In genomic region chr6:88041221-88041620, GRCm38 (mm10) we compare ENCODE assay signal across 10 mouse cellular contexts. TPM values are rescaled to one million over a fixed set of nuclear protein-coding genes. Genes with fewer than 3 reads are reported as not detected.
A peak's percentile ranks its signal among the peaks of the same experiment; 100 is the strongest.
DNase-seq lines count a peak whose midpoint lies in the region; ATAC-seq and TF ChIP-seq lines count a peak whose summit lies in the region.
"Had no signal": no experiment of that assay in that cellular context is flagged by ENCODE, and none has a peak within 500 bp of the region (broad histone marks: within the 10 kb centered on the region; RNA-seq: fewer than 3 reads in every experiment).

No protein-coding gene starts in this region.

- peaks cover 11% of the 10 kb centered on the region for H3K36me3 ChIP-seq in hindbrain, embryonic 13.5 days
- no peaks in the 10 kb centered on the region for H3K36me3 ChIP-seq in hindbrain, embryonic 11.5 days (ENCODE audit: control insufficient read depth, insufficient read depth, low read length)
- peaks cover 21% of the 10 kb centered on the region for H3K36me3 ChIP-seq in myocyte (ENCODE audit: control insufficient read depth, insufficient read depth)

- peaks cover 85% of the 10 kb centered on the region for H3K79me2 ChIP-seq in myocyte (ENCODE audit: control insufficient read depth, insufficient read depth)

- no peak overlapping the region for H3K4me2 ChIP-seq in hindbrain, embryonic 13.5 days
- no peak overlapping the region for H3K4me2 ChIP-seq in hindbrain, embryonic 11.5 days (replicated peaks; ENCODE audit: low read depth, low read length)
- H3K4me2 ChIP-seq in myocyte (ENCODE audit: low read depth), result peak overlapping the region; percentile 99

- H3K27me3 ChIP-seq in hindbrain, embryonic 13.5 days, result no peaks in the 10 kb centered on the region
- H3K27me3 ChIP-seq in hindbrain, embryonic 11.5 days (ENCODE audit: control insufficient read depth, insufficient read depth, low read length), result no peaks in the 10 kb centered on the region
- no peaks in the 10 kb centered on the region for H3K27me3 ChIP-seq in myocyte (ENCODE audit: control insufficient read depth, insufficient read depth, insufficient read length)
- H3K27me3 ChIP-seq: CH12.LX had no signal

- 0 out of 2 replicates have a peak overlapping the region, but pooled peaks have one; percentile 5 for H3K9ac ChIP-seq in hindbrain, embryonic 13.5 days
- H3K9ac ChIP-seq in hindbrain, embryonic 11.5 days (ENCODE audit: low read depth, low read length), result no peak overlapping the region

- peaks cover 39% of the 10 kb centered on the region for H3K4me1 ChIP-seq in hindbrain, embryonic 13.5 days (replicated peaks)
- H3K4me1 ChIP-seq in hindbrain, embryonic 11.5 days (replicated peaks; ENCODE audit: control insufficient read depth, insufficient read depth, low read length), result no peaks in the 10 kb centered on the region
- peaks cover 19% of the 10 kb centered on the region for H3K4me1 ChIP-seq in embryonic fibroblast, embryonic 13.5 days (ENCODE audit: control insufficient read depth, insufficient read depth, low read length)

- ATAC-seq in hindbrain, embryonic 13.5 days (ENCODE audit: low FRiP score), result no peak
- ATAC-seq in hindbrain, embryonic 11.5 days (ENCODE audit: low FRiP score), result no peak

- no peak for TF ChIP-seq CTCF in embryonic fibroblast, embryonic 13.5 days (IDR thresholded peaks at IDR 0.05; ENCODE audit: borderline replicate concordance, insufficient read depth, low read length)

- H3ac ChIP-seq in myocyte (ENCODE audit: control insufficient read depth, insufficient read length), result no peak overlapping the region

- 76% methylated on average over 4 of the region's 4 CpGs for WGBS in hindbrain, embryonic 13.5 days
- WGBS in hindbrain, embryonic 11.5 days, result 74% methylated on average over 4 of the region's 4 CpGs

- no peaks in the 10 kb centered on the region for H3K9me3 ChIP-seq in hindbrain, embryonic 13.5 days
- H3K9me3 ChIP-seq in hindbrain, embryonic 11.5 days (ENCODE audit: control insufficient read depth, low read length), result no peaks in the 10 kb centered on the region

- TF ChIP-seq POLR2A in embryonic fibroblast, embryonic 13.5 days (IDR thresholded peaks at IDR 0.05; ENCODE audit: low read depth, low read length), result no peak
- no peak for TF ChIP-seq POLR2A in myocyte (IDR thresholded peaks at IDR 0.05; ENCODE audit: insufficient read length, low read depth)

- H3K4me3 ChIP-seq in hindbrain, embryonic 13.5 days, result no peak overlapping the region
- no peak overlapping the region for H3K4me3 ChIP-seq in hindbrain, embryonic 11.5 days (ENCODE audit: low read depth, low read length)
- H3K4me3 ChIP-seq in embryonic fibroblast, embryonic 13.5 days (ENCODE audit: insufficient read depth, low read length), result no peak overlapping the region
- no peak overlapping the region for H3K4me3 ChIP-seq in myocyte

- no peak for DNase-seq in hindbrain, embryonic 11.5 days (ENCODE audit: low spot score)
- peak; percentile 64 for DNase-seq in brain, adult 2 months (ENCODE audit: low read depth, low spot score)
- no peak for DNase-seq in adrenal gland, postnatal 36 days
- no peak for DNase-seq in spleen, adult 18-20 months
- DNase-seq: adrenal gland, postnatal 25 days; lung, postnatal 14 days had no signal

- H3K27ac ChIP-seq in hindbrain, embryonic 13.5 days, result no peak overlapping the region
- no peak overlapping the region for H3K27ac ChIP-seq in hindbrain, embryonic 11.5 days (ENCODE audit: low read depth, low read length)
- 0 out of 2 replicates have a peak overlapping the region, but pooled peaks have one; percentile 12 for H3K27ac ChIP-seq in embryonic fibroblast, embryonic 13.5 days (ENCODE audit: insufficient read depth, low read length)

TF ChIP-seq in myocyte, 11 proteins besides CTCF, POLR2A, EP300 and RAD21:
- TF ChIP-seq POLR2AphosphoS2 (IDR thresholded peaks at IDR 0.05; ENCODE audit: insufficient read length, low read depth) (no peak), TCF3 (IDR thresholded peaks at IDR 0.05; ENCODE audit: insufficient read length, low read depth) (no peak), USF1 (IDR thresholded peaks at IDR 0.05; ENCODE audit: low read depth) (no peak), MYOG (IDR thresholded peaks at IDR 0.05; ENCODE audit: control insufficient read depth in 1 of 3, insufficient read depth in 1 of 3, insufficient read length in 2 of 3, low read depth in 2 of 3) (no peak), MAX (IDR thresholded peaks at IDR 0.05; ENCODE audit: low read depth) (no peak), SRF (IDR thresholded peaks at IDR 0.05; ENCODE audit: control insufficient read depth, insufficient read length, low read depth) (no peak), MYOD1 (IDR thresholded peaks at IDR 0.05; ENCODE audit: control insufficient read depth in 1 of 3, insufficient read length in 2 of 3, low read depth in 2 of 3) (no peak), E2F4 (IDR thresholded peaks at IDR 0.05; ENCODE audit: insufficient read depth) (no peak), REST (IDR thresholded peaks at IDR 0.05; ENCODE audit: insufficient read depth, insufficient read length) (no peak), TCF12 (IDR thresholded peaks at IDR 0.05; ENCODE audit: insufficient read depth, poor library complexity, severe bottlenecking) (no peak), CEBPB (IDR thresholded peaks at IDR 0.05; ENCODE audit: insufficient read depth, poor library complexity, severe bottlenecking) (no peak)

RNA-seq across cellular contexts. Expression of gene Rab7, which starts 3.8 kb away (rescaled TPM):
- polyA plus RNA-seq in hindbrain, embryonic 13.5 days (2015; fragmentation: Nextera tagmentation; extraction: Ambion mirVana), result 290 and 303 TPM in 2 replicates
- polyA plus RNA-seq in hindbrain, embryonic 11.5 days (2014; fragmentation: Nextera tagmentation; extraction: Ambion mirVana), result 273 and 288 TPM in 2 replicates
- 255 and 279 TPM in 2 replicates for polyA plus RNA-seq in embryonic fibroblast, embryonic 13.5 days (2011; ENCODE audit: insufficient read length, low read depth, missing spikeins)
- 181 TPM for polyA plus RNA-seq in myocyte (2012; fragmentation: generic; extraction: Trizol)
- total RNA-seq in adrenal gland, postnatal 36 days (2021), result 100 to 1,000 TPM; 311 to 361 TPM

RNA-seq across cellular contexts. Expression of gene Rpn1, which starts 43.1 kb away (rescaled TPM):
- 284 and 286 TPM in 2 replicates for polyA plus RNA-seq in hindbrain, embryonic 13.5 days (2015; fragmentation: Nextera tagmentation; extraction: Ambion mirVana)
- 272 and 290 TPM in 2 replicates for polyA plus RNA-seq in hindbrain, embryonic 11.5 days (2014; fragmentation: Nextera tagmentation; extraction: Ambion mirVana)
- polyA plus RNA-seq in embryonic fibroblast, embryonic 13.5 days (2011; ENCODE audit: insufficient read length, low read depth, missing spikeins), result 336 and 384 TPM in 2 replicates
- polyA plus RNA-seq in myocyte (2012; fragmentation: generic; extraction: Trizol), result 128 TPM
- 100 to 1,000 TPM; 255 to 268 TPM for total RNA-seq in adrenal gland, postnatal 36 days (2021)

RNA-seq across cellular contexts. Expression of gene H1fx, which starts 59.8 kb away (rescaled TPM):
- 18.4 and 20.2 TPM in 2 replicates for polyA plus RNA-seq in hindbrain, embryonic 13.5 days (2015; fragmentation: Nextera tagmentation; extraction: Ambion mirVana)
- polyA plus RNA-seq in hindbrain, embryonic 11.5 days (2014; fragmentation: Nextera tagmentation; extraction: Ambion mirVana), result 41.3 and 74.2 TPM in 2 replicates
- polyA plus RNA-seq in embryonic fibroblast, embryonic 13.5 days (2011; ENCODE audit: insufficient read length, low read depth, missing spikeins), result 11.4 and 17.0 TPM in 2 replicates
- 84.3 TPM for polyA plus RNA-seq in myocyte (2012; fragmentation: generic; extraction: Trizol)
- 10 to 100 TPM; 11.1 to 11.2 TPM for total RNA-seq in adrenal gland, postnatal 36 days (2021)
